Mouse (Mus musculus) MEL (cell line): ENCODE measurements around the gene Arhgef15.

Experiments
- CTCF ChIP-seq, 3 experiments: IDR thresholded peaks in 2 of 3; conservative IDR thresholded peaks in 1 of 3; 2 replicates each; pipeline ENCODE4 v1.5.1; 2011 to 2012; ENCODE audit warnings: low read length in 3 of 3, low read depth in 2 of 3, mild to moderate bottlenecking in 2 of 3, improper control_type of control experiment in 1 of 3, inconsistent platforms in 1 of 3, mixed read lengths in 1 of 3, moderate library complexity in 1 of 3; ENCODE audit not compliant: control insufficient read depth in 1 of 3, insufficient read depth in 1 of 3, poor library complexity in 1 of 3, severe bottlenecking in 1 of 3
- EP300 ChIP-seq, 2 experiments: IDR thresholded peaks; 2 replicates each; pipeline ENCODE4 v1.6.1; 2011; ENCODE audit warnings: improper control_type of control experiment in 2 of 2, low read length in 2 of 2, low read depth in 1 of 2, mild to moderate bottlenecking in 1 of 2
- MAX ChIP-seq: IDR thresholded peaks from 2 replicates; pipeline ENCODE4 v1.6.1; 2011; ENCODE audit warnings: low read length, improper control_type of control experiment
- MEF2A ChIP-seq: IDR thresholded peaks from 2 replicates; pipeline ENCODE4 v1.6.1; 2014; ENCODE audit warnings: low read depth, mild to moderate bottlenecking, inconsistent platforms, low read length, improper control_type of control experiment; ENCODE audit not compliant: poor library complexity, insufficient replicate concordance, severe bottlenecking; ENCODE audit errors: extremely low read depth
- NRF1 ChIP-seq: IDR thresholded peaks from 2 replicates; pipeline ENCODE4 v1.6.1; 2014; ENCODE audit warnings: low read depth, mild to moderate bottlenecking, inconsistent platforms, low read length, improper control_type of control experiment, moderate library complexity; ENCODE audit not compliant: poor library complexity, insufficient read depth, severe bottlenecking
- POLR2AphosphoS2 ChIP-seq: IDR thresholded peaks from 2 replicates; pipeline ENCODE4 v1.6.1; 2011; ENCODE audit warnings: low read length, improper control_type of control experiment
- UBTF ChIP-seq: IDR thresholded peaks from 2 replicates; pipeline ENCODE4 v1.6.1; 2012; ENCODE audit warnings: low read depth, mild to moderate bottlenecking, inconsistent platforms, low read length, improper control_type of control experiment, moderate library complexity, borderline replicate concordance; ENCODE audit not compliant: insufficient read depth
- USF1 ChIP-seq: IDR thresholded peaks from 2 replicates; pipeline ENCODE4 v1.6.1; 2014; ENCODE audit warnings: low read depth, mild to moderate bottlenecking, inconsistent platforms, low read length, improper control_type of control experiment, moderate library complexity

GRCm38 (mm10) chr11:68947542-68947993 lies 9.7 kb downstream of the Arhgef15 start:
- TF ChIP-seq NRF1 (no peak), USF1 (no peak), MAX (no peak), EP300 (IDR thresholded peaks at IDR 0.05; ENCODE audit: low read depth in 1 of 2, low read length in 2 of 2) (no peak), UBTF (no peak), CTCF (IDR thresholded peaks at IDR 0.05 in 2 of 3, conservative IDR thresholded peaks at IDR 0.05 in 1 of 3; ENCODE audit: control insufficient read depth in 1 of 3, insufficient read depth in 1 of 3, low read depth in 2 of 3, low read length in 3 of 3, poor library complexity in 1 of 3, severe bottlenecking in 1 of 3) (no peak), POLR2AphosphoS2 (no peak), MEF2A (no peak)
